Mouse (Mus musculus) testis, postnatal 14 days (tissue): ENCODE measurements around the gene Vwa5b2.

Source experiments
- DNase-seq: peaks from one replicate; pipeline ENCODE4 v3.0.0; 2021; ENCODE audit warnings: low spot score

Gene Vwa5b2

GRCm38 (mm10) chr16:20610501-20611356 is 21.5 kb downstream of the Vwa5b2 start:
- DNase-seq = peak; percentile 77

- peak; percentile 88 for DNase-seq
Measured at GRCm38 (mm10) chr16:20611357-20612227, 22.3 kb downstream of the Vwa5b2 start, which contains the start of the genes Eef1akmt4, Gm49333 and Alg3. Eef1akmt4 (plus strand) TSS chr16:20611593. Gm49333 (plus strand) TSS chr16:20611610. Alg3 (minus strand) TSS chr16:20611735.

- DNase-seq = no peak
Measured at GRCm38 (mm10) chr16:20619541-20620398, 30.5 kb downstream of the Vwa5b2 start.

- no peak for DNase-seq
Measured at GRCm38 (mm10) chr16:20620399-20620735, 31.1 kb downstream of the Vwa5b2 start.

GRCm38 (mm10) chr16:20620751-20621190 is 31.5 kb downstream of the Vwa5b2 start:
- DNase-seq = no peak

GRCm38 (mm10) chr16:20621191-20621990 is 32.1 kb downstream of the Vwa5b2 start, which contains the start of gene Camk2n2:
Camk2n2 (minus strand) TSS chr16:20621287.
- DNase-seq = no peak

- peak; percentile 39 for DNase-seq
Measured at GRCm38 (mm10) chr16:20621991-20622685, 32.9 kb downstream of the Vwa5b2 start.

GRCm38 (mm10) chr16:20623211-20623610 is 33.9 kb downstream of the Vwa5b2 start:
- no peak for DNase-seq

GRCm38 (mm10) chr16:20628871-20629391 is 39.7 kb downstream of the Vwa5b2 start:
- no peak for DNase-seq

- peak; percentile 17 for DNase-seq
Measured at GRCm38 (mm10) chr16:20629731-20630634, 40.7 kb downstream of the Vwa5b2 start, which contains the start of gene Ece2. Ece2 (plus strand) TSS chr16:20629828.

GRCm38 (mm10) chr16:20637410-20637809 is 48.1 kb downstream of the Vwa5b2 start:
- no peak for DNase-seq

- DNase-seq = no peak
Measured at GRCm38 (mm10) chr16:20638367-20638766, 49.1 kb downstream of the Vwa5b2 start.

GRCm38 (mm10) chr16:20642161-20642560 is 52.9 kb downstream of the Vwa5b2 start:
- no peak for DNase-seq

- DNase-seq = no peak
Measured at GRCm38 (mm10) chr16:20643911-20644310, 54.6 kb downstream of the Vwa5b2 start.

- DNase-seq = peak; percentile 97
Measured at GRCm38 (mm10) chr16:20651076-20651946, 62.0 kb downstream of the Vwa5b2 start, which contains the start of gene Psmd2. Psmd2 (plus strand) TSS chr16:20651652.

- DNase-seq = no peak
Measured at GRCm38 (mm10) chr16:20651947-20652310, 62.7 kb downstream of the Vwa5b2 start.

GRCm38 (mm10) chr16:20653315-20653714 is 64.0 kb downstream of the Vwa5b2 start:
- DNase-seq = no peak
